ENCODE assay signal across 9 mouse cellular contexts in genomic region chr11:32236712-32237410, GRCm38 (mm10). TPM values are rescaled to one million over a fixed set of nuclear protein-coding genes. Genes with fewer than 3 reads are reported as not detected.
DNase-seq lines count a peak whose midpoint lies in the region; ATAC-seq and TF ChIP-seq lines count a peak whose summit lies in the region.
"Had no signal": no experiment of that assay in that cellular context is flagged by ENCODE, and none has a peak within 500 bp of the region (broad histone marks: within the 10 kb centered on the region; RNA-seq: fewer than 3 reads in every experiment).

No protein-coding gene starts in this region.

- no peak for TF ChIP-seq POLR2A in heart, adult 2 months (IDR thresholded peaks at IDR 0.05; ENCODE audit: insufficient read depth, low read depth, low read length)
- TF ChIP-seq POLR2A in bone marrow macrophage, adult 2 months (IDR thresholded peaks at IDR 0.05; ENCODE audit: borderline replicate concordance, low read depth, low read length), result no peak

- H3K27me3 ChIP-seq in heart, adult 2 months (ENCODE audit: control insufficient read depth, insufficient read depth, low read length), result no peaks in the 10 kb centered on the region
- H3K27me3 ChIP-seq in heart, embryonic 12.5 days (replicated peaks), result no peaks in the 10 kb centered on the region
- H3K27me3 ChIP-seq in forebrain, embryonic 13.5 days, result no peaks in the 10 kb centered on the region
- H3K27me3 ChIP-seq in midbrain, embryonic 15.5 days (replicated peaks), result no peaks in the 10 kb centered on the region

- H3K9me3 ChIP-seq in heart, embryonic 12.5 days (replicated peaks), result no peaks in the 10 kb centered on the region
- H3K9me3 ChIP-seq in forebrain, embryonic 13.5 days (replicated peaks), result no peaks in the 10 kb centered on the region
- H3K9me3 ChIP-seq in midbrain, embryonic 15.5 days, result no peaks in the 10 kb centered on the region

- H3K4me3 ChIP-seq in heart, adult 2 months, result no peak overlapping the region
- H3K4me3 ChIP-seq in heart, embryonic 12.5 days, result no peak overlapping the region
- H3K4me3 ChIP-seq in bone marrow macrophage, adult 2 months (ENCODE audit: insufficient read depth, low read length), result no peak overlapping the region
- no peak overlapping the region for H3K4me3 ChIP-seq in forebrain, embryonic 13.5 days
- H3K4me3 ChIP-seq in midbrain, embryonic 15.5 days, result no peak overlapping the region

- H3K36me3 ChIP-seq in heart, adult 2 months (ENCODE audit: control insufficient read depth, insufficient read depth, low read length), result no peaks in the 10 kb centered on the region
- peaks cover 65% of the 10 kb centered on the region for H3K36me3 ChIP-seq in heart, embryonic 12.5 days
- peaks cover 59% of the 10 kb centered on the region for H3K36me3 ChIP-seq in forebrain, embryonic 13.5 days (ENCODE audit: poor library complexity, severe bottlenecking)
- H3K36me3 ChIP-seq in midbrain, embryonic 15.5 days (replicated peaks), result peaks cover 16% of the 10 kb centered on the region

- H3K9ac ChIP-seq in heart, adult 2 months (ENCODE audit: low read depth, low read length), result no peak overlapping the region
- no peak overlapping the region for H3K9ac ChIP-seq in heart, embryonic 12.5 days
- peak overlapping the region; percentile 6; the same call in 1 of the 2 replicates for H3K9ac ChIP-seq in forebrain, embryonic 13.5 days
- no peak overlapping the region for H3K9ac ChIP-seq in midbrain, embryonic 15.5 days

- intact Hi-C loops in heart, adult 2 months (cut with DNase I), result loop anchor here (5.0 kb wide), 1 partner anchor 50 kb away; the partner anchor contains the start of gene Hbq1b

- H3K4me1 ChIP-seq in heart, adult 2 months (ENCODE audit: control insufficient read depth, insufficient read depth, low read length), result peaks cover 6% of the 10 kb centered on the region
- peaks cover 17% of the 10 kb centered on the region; the same call in 1 of the 2 replicates for H3K4me1 ChIP-seq in heart, embryonic 12.5 days (replicated peaks)
- H3K4me1 ChIP-seq in bone marrow macrophage, adult 2 months (ENCODE audit: control insufficient read depth, insufficient read depth, low read length), result no peaks in the 10 kb centered on the region
- H3K4me1 ChIP-seq in forebrain, embryonic 13.5 days, result peaks cover 37% of the 10 kb centered on the region
- H3K4me1 ChIP-seq in midbrain, embryonic 15.5 days, result peaks cover 26% of the 10 kb centered on the region

- no peak for TF ChIP-seq EP300 in heart, adult 2 months (IDR thresholded peaks at IDR 0.05; ENCODE audit: insufficient read depth, low read depth, low read length)

- ATAC-seq in heart, embryonic 12.5 days (ENCODE audit: insufficient number of reproducible peaks, low FRiP score), result no peak
- no peak for ATAC-seq in forebrain, embryonic 13.5 days
- ATAC-seq in midbrain, embryonic 15.5 days (replicated peaks), result no peak

- H3K79me2 ChIP-seq in heart, adult 2 months (replicated peaks; ENCODE audit: control insufficient read depth, insufficient read depth, low read length), result no peaks in the 10 kb centered on the region

- H3K4me2 ChIP-seq in heart, embryonic 12.5 days, result no peak overlapping the region
- no peak overlapping the region for H3K4me2 ChIP-seq in forebrain, embryonic 13.5 days
- no peak overlapping the region for H3K4me2 ChIP-seq in midbrain, embryonic 15.5 days

- DNase-seq in heart, adult 2 months, result peak; percentile 48 to 69
- peak; percentile 51 for DNase-seq in A20 (ENCODE audit: low read depth, low spot score)
- DNase-seq in layer of hippocampus, adult 9-11 months, result peak; percentile 46
- DNase-seq in T-cell, adult 2 months (ENCODE audit: low spot score), result no peak

- no peak overlapping the region for H3K27ac ChIP-seq in heart, adult 2 months
- no peak overlapping the region for H3K27ac ChIP-seq in heart, embryonic 12.5 days (ENCODE audit: poor library complexity, severe bottlenecking)
- H3K27ac ChIP-seq in bone marrow macrophage, adult 2 months (ENCODE audit: insufficient read depth, low read depth, low read length), result no peak overlapping the region
- peak overlapping the region; percentile 76 for H3K27ac ChIP-seq in forebrain, embryonic 13.5 days
- peak overlapping the region; percentile 60 for H3K27ac ChIP-seq in midbrain, embryonic 15.5 days

- 50% methylated on average over 9 of the region's 9 CpGs for WGBS in heart, adult 2 months
- 66% methylated on average over 9 of the region's 9 CpGs for WGBS in heart, embryonic 12.5 days
- WGBS in forebrain, embryonic 13.5 days, result 55% methylated on average over 9 of the region's 9 CpGs
- WGBS in midbrain, embryonic 15.5 days, result 60% methylated on average over 9 of the region's 9 CpGs

- peak; percentile 82 for TF ChIP-seq CTCF in heart, adult 2 months (IDR thresholded peaks at IDR 0.05)
- TF ChIP-seq CTCF in bone marrow macrophage, adult 2 months (IDR thresholded peaks at IDR 0.05; ENCODE audit: low read depth, low read length), result peak; percentile 90

RNA-seq across cellular contexts. Expression of gene Mpg, which starts 10.6 kb away (rescaled TPM):
- total RNA-seq in heart, adult 2 months (2021), result 1 to 10 TPM; 5.1 to 6.2 TPM
- 5.2 and 6.0 TPM in 2 replicates for polyA plus RNA-seq in heart, adult 2 months (2012; rRNA removed)
- polyA plus RNA-seq in heart, embryonic 12.5 days (2016; fragmentation: Nextera tagmentation; extraction: Ambion mirVana), result 17.8 and 19.1 TPM in 2 replicates
- polyA plus RNA-seq in bone marrow macrophage, adult 2 months (2012; ENCODE audit: insufficient read depth, insufficient read length, missing spikeins), result 13.8 and 15.3 TPM in 2 replicates
- polyA plus RNA-seq in forebrain, embryonic 13.5 days (2015; fragmentation: Nextera tagmentation; extraction: Ambion mirVana), result 24.9 and 30.6 TPM in 2 replicates
- 41.2 and 44.1 TPM in 2 replicates for polyA plus RNA-seq in midbrain, embryonic 15.5 days (2015; fragmentation: Nextera tagmentation; extraction: Ambion mirVana)

RNA-seq across cellular contexts. Expression of gene Rhbdf1, which starts 14.8 kb away (rescaled TPM):
- 10 to 100 TPM; 22.8 to 23.9 TPM for total RNA-seq in heart, adult 2 months (2021)
- 70.3 and 92.8 TPM in 2 replicates for polyA plus RNA-seq in heart, adult 2 months (2012; rRNA removed)
- polyA plus RNA-seq in heart, embryonic 12.5 days (2016; fragmentation: Nextera tagmentation; extraction: Ambion mirVana), result 42.5 and 47.7 TPM in 2 replicates
- polyA plus RNA-seq in bone marrow macrophage, adult 2 months (2012; ENCODE audit: insufficient read depth, insufficient read length, missing spikeins), result 3.4 and 4.7 TPM in 2 replicates
- 9.7 and 12.3 TPM in 2 replicates for polyA plus RNA-seq in forebrain, embryonic 13.5 days (2015; fragmentation: Nextera tagmentation; extraction: Ambion mirVana)
- 21.3 and 23.8 TPM in 2 replicates for polyA plus RNA-seq in midbrain, embryonic 15.5 days (2015; fragmentation: Nextera tagmentation; extraction: Ambion mirVana)

RNA-seq across cellular contexts. Expression of gene Nprl3, which starts 30.6 kb away (rescaled TPM):
- total RNA-seq in heart, adult 2 months (2021), result 10 to 100 TPM; 27.1 to 27.2 TPM
- 59.5 and 79.9 TPM in 2 replicates for polyA plus RNA-seq in heart, adult 2 months (2012; rRNA removed)
- 38.6 and 42.8 TPM in 2 replicates for polyA plus RNA-seq in heart, embryonic 12.5 days (2016; fragmentation: Nextera tagmentation; extraction: Ambion mirVana)
- polyA plus RNA-seq in bone marrow macrophage, adult 2 months (2012; ENCODE audit: insufficient read depth, insufficient read length, missing spikeins), result 14.2 and 18.5 TPM in 2 replicates
- polyA plus RNA-seq in forebrain, embryonic 13.5 days (2015; fragmentation: Nextera tagmentation; extraction: Ambion mirVana), result 48.3 and 54.2 TPM in 2 replicates
- polyA plus RNA-seq in midbrain, embryonic 15.5 days (2015; fragmentation: Nextera tagmentation; extraction: Ambion mirVana), result 46.4 and 48.4 TPM in 2 replicates

RNA-seq across cellular contexts. Expression of gene Snrnp25, which starts 31.6 kb away (rescaled TPM):
- total RNA-seq in heart, adult 2 months (2021), result 10 to 100 TPM; 10.0 to 13.3 TPM
- polyA plus RNA-seq in heart, adult 2 months (2012; rRNA removed), result 11.8 and 13.8 TPM in 2 replicates
- polyA plus RNA-seq in heart, embryonic 12.5 days (2016; fragmentation: Nextera tagmentation; extraction: Ambion mirVana), result 44.4 and 45.6 TPM in 2 replicates
- polyA plus RNA-seq in bone marrow macrophage, adult 2 months (2012; ENCODE audit: insufficient read depth, insufficient read length, missing spikeins), result 29.6 and 40.2 TPM in 2 replicates
- 61.3 and 64.9 TPM in 2 replicates for polyA plus RNA-seq in forebrain, embryonic 13.5 days (2015; fragmentation: Nextera tagmentation; extraction: Ambion mirVana)
- 40.4 and 48.3 TPM in 2 replicates for polyA plus RNA-seq in midbrain, embryonic 15.5 days (2015; fragmentation: Nextera tagmentation; extraction: Ambion mirVana)

RNA-seq across cellular contexts. Expression of gene Il9r, which starts 36.8 kb away (rescaled TPM):
- total RNA-seq in heart, adult 2 months (2021), result not detected
- polyA plus RNA-seq in heart, adult 2 months (2012; rRNA removed), result 0.03 and 0.37 TPM in 2 replicates
- polyA plus RNA-seq in heart, embryonic 12.5 days (2016; fragmentation: Nextera tagmentation; extraction: Ambion mirVana), result 0.18 TPM in 1 of 2 replicates, not detected in the other
- not detected in 2 replicates for polyA plus RNA-seq in bone marrow macrophage, adult 2 months (2012; ENCODE audit: insufficient read depth, insufficient read length, missing spikeins)
- polyA plus RNA-seq in forebrain, embryonic 13.5 days (2015; fragmentation: Nextera tagmentation; extraction: Ambion mirVana), result not detected in 2 replicates
- not detected in 2 replicates for polyA plus RNA-seq in midbrain, embryonic 15.5 days (2015; fragmentation: Nextera tagmentation; extraction: Ambion mirVana)
- total RNA-seq: layer of hippocampus, adult 8-10 months had no signal

Comparison
In these comparisons a context has a peak if more than half of its experiments do, and no peak if none do; other contexts are left out.
1. H3K27ac ChIP-seq: peak in forebrain, embryonic 13.5 days (single experiment) and midbrain, embryonic 15.5 days (single experiment); none in heart, adult 2 months (single experiment), heart, embryonic 12.5 days (single experiment) and bone marrow macrophage, adult 2 months (single experiment).